Mouse (Mus musculus) MEL (cell line): Measurements from ENCODE around the gene Mnx1. TPM values are rescaled to one million over a fixed set of nuclear protein-coding genes. Genes with fewer than 3 reads are reported as not detected.

ENCODE experiments used
- DNase-seq: peaks from one replicate; pipeline ENCODE4 v3.0.0; 2011; ENCODE audit warnings: low read depth, low spot score
- H3K27ac ChIP-seq: 2 replicates; pipeline ENCODE4 v1.5.1; 2012; ENCODE audit warnings: low read depth, mild to moderate bottlenecking, control low read depth, low read length, moderate library complexity; ENCODE audit not compliant: control insufficient read depth
- H3K27me3 ChIP-seq, 2 experiments: fragments of 150-350 bp in 1 of 2; sonication (generic) in 1 of 2; 2 replicates each; pipeline ENCODE4 v1.6.1; 2012; ENCODE audit warnings: low read length in 2 of 2, mild to moderate bottlenecking in 2 of 2, improper control_type of control experiment in 1 of 2, moderate library complexity in 1 of 2; ENCODE audit not compliant: insufficient read depth in 2 of 2, control insufficient read depth in 1 of 2
- H3K36me3 ChIP-seq, 2 experiments: 2 replicates each; pipeline ENCODE4 v1.6.1; 2012 to 2014; ENCODE audit warnings: low read length in 2 of 2, improper control_type of control experiment in 1 of 2, inconsistent platforms in 1 of 2, mild to moderate bottlenecking in 1 of 2; ENCODE audit not compliant: insufficient read depth in 2 of 2, control insufficient read depth in 1 of 2
- H3K4me1 ChIP-seq, 2 experiments: fragments of 150-350 bp in 1 of 2; sonication (generic) in 1 of 2; 2 replicates each; pipeline ENCODE4 v1.6.1; 2012; ENCODE audit warnings: low read length in 2 of 2, improper control_type of control experiment in 1 of 2, mild to moderate bottlenecking in 1 of 2; ENCODE audit not compliant: insufficient read depth in 2 of 2, control insufficient read depth in 1 of 2
- H3K4me3 ChIP-seq, 2 experiments: fragments of 150-350 bp in 1 of 2; sonication (generic) in 1 of 2; 2 replicates each; pipeline ENCODE4 v1.5.1; 2012; ENCODE audit warnings: low read depth in 2 of 2, low read length in 2 of 2, mild to moderate bottlenecking in 2 of 2, moderate library complexity in 2 of 2, control low read depth in 1 of 2, improper control_type of control experiment in 1 of 2; ENCODE audit not compliant: control insufficient read depth in 1 of 2, insufficient read depth in 1 of 2
- H3K79me2 ChIP-seq: 2 replicates; pipeline ENCODE4 v1.6.1; 2012; ENCODE audit warnings: mild to moderate bottlenecking, low read length, moderate library complexity; ENCODE audit not compliant: control insufficient read depth, poor library complexity, insufficient read depth
- H3K9ac ChIP-seq: 2 replicates; pipeline ENCODE4 v1.6.1; 2012; ENCODE audit warnings: low read depth, mild to moderate bottlenecking, control low read depth, low read length, moderate library complexity; ENCODE audit not compliant: control insufficient read depth, poor library complexity, severe bottlenecking
- H3K9me3 ChIP-seq: fragments of 150-350 bp; sonication (generic); replicated peaks from 2 replicates; pipeline ENCODE4 v1.6.1; 2012; ENCODE audit warnings: mild to moderate bottlenecking, low read length, improper control_type of control experiment, moderate library complexity; ENCODE audit not compliant: insufficient read depth
- CHD1 ChIP-seq: IDR thresholded peaks from 2 replicates; pipeline ENCODE4 v1.6.1; 2012; ENCODE audit warnings: low read depth, mild to moderate bottlenecking, inconsistent platforms, low read length, improper control_type of control experiment
- CTCF ChIP-seq, 3 experiments: IDR thresholded peaks in 2 of 3; conservative IDR thresholded peaks in 1 of 3; 2 replicates each; pipeline ENCODE4 v1.5.1; 2011 to 2012; ENCODE audit warnings: low read length in 3 of 3, low read depth in 2 of 3, mild to moderate bottlenecking in 2 of 3, improper control_type of control experiment in 1 of 3, inconsistent platforms in 1 of 3, mixed read lengths in 1 of 3, moderate library complexity in 1 of 3; ENCODE audit not compliant: control insufficient read depth in 1 of 3, insufficient read depth in 1 of 3, poor library complexity in 1 of 3, severe bottlenecking in 1 of 3
- ELF1 ChIP-seq: IDR thresholded peaks from 2 replicates; pipeline ENCODE4 v1.6.1; 2014; ENCODE audit warnings: low read depth, mild to moderate bottlenecking, inconsistent platforms, low read length, improper control_type of control experiment, moderate library complexity
- EP300 ChIP-seq, 2 experiments: IDR thresholded peaks; 2 replicates each; pipeline ENCODE4 v1.6.1; 2011; ENCODE audit warnings: improper control_type of control experiment in 2 of 2, low read length in 2 of 2, low read depth in 1 of 2, mild to moderate bottlenecking in 1 of 2
- ETS1 ChIP-seq: IDR thresholded peaks from 2 replicates; pipeline ENCODE4 v1.6.1; 2012; ENCODE audit warnings: low read depth, mild to moderate bottlenecking, inconsistent platforms, low read length, improper control_type of control experiment, moderate library complexity
- GABPA ChIP-seq: IDR thresholded peaks from 2 replicates; pipeline ENCODE4 v1.6.1; 2012; ENCODE audit warnings: low read depth, mild to moderate bottlenecking, inconsistent platforms, low read length, improper control_type of control experiment, moderate library complexity
- HCFC1 ChIP-seq: IDR thresholded peaks from 2 replicates; pipeline ENCODE4 v1.6.1; 2012; ENCODE audit warnings: low read depth, mild to moderate bottlenecking, inconsistent platforms, low read length, improper control_type of control experiment, moderate library complexity
- JUND ChIP-seq: IDR thresholded peaks from 2 replicates; pipeline ENCODE4 v1.6.1; 2011; ENCODE audit warnings: low read depth, mild to moderate bottlenecking, improper control_type of control experiment, low read length
- KAT2A ChIP-seq: conservative IDR thresholded peaks from 2 replicates; pipeline ENCODE4 v1.6.1; 2012; ENCODE audit warnings: low read depth, low read length, improper control_type of control experiment, inconsistent platforms
- MAFK ChIP-seq: IDR thresholded peaks from 2 replicates; pipeline ENCODE4 v1.6.1; 2011; ENCODE audit warnings: low read depth, mild to moderate bottlenecking, low read length, improper control_type of control experiment, borderline replicate concordance
- MAX ChIP-seq: IDR thresholded peaks from 2 replicates; pipeline ENCODE4 v1.6.1; 2011; ENCODE audit warnings: low read length, improper control_type of control experiment
- MEF2A ChIP-seq: IDR thresholded peaks from 2 replicates; pipeline ENCODE4 v1.6.1; 2014; ENCODE audit warnings: low read depth, mild to moderate bottlenecking, inconsistent platforms, low read length, improper control_type of control experiment; ENCODE audit not compliant: poor library complexity, insufficient replicate concordance, severe bottlenecking; ENCODE audit errors: extremely low read depth
- MXI1 ChIP-seq: IDR thresholded peaks from 2 replicates; pipeline ENCODE4 v1.6.1; 2011; ENCODE audit warnings: mild to moderate bottlenecking, low read depth, low read length, improper control_type of control experiment
- MYB ChIP-seq: IDR thresholded peaks from 2 replicates; pipeline ENCODE4 v1.6.1; 2011; ENCODE audit warnings: mild to moderate bottlenecking, low read depth, low read length, improper control_type of control experiment
- NELFE ChIP-seq: IDR thresholded peaks from 2 replicates; pipeline ENCODE4 v1.6.1; 2011; ENCODE audit warnings: low read depth, low read length, improper control_type of control experiment
- NRF1 ChIP-seq: IDR thresholded peaks from 2 replicates; pipeline ENCODE4 v1.6.1; 2014; ENCODE audit warnings: low read depth, mild to moderate bottlenecking, inconsistent platforms, low read length, improper control_type of control experiment, moderate library complexity; ENCODE audit not compliant: poor library complexity, insufficient read depth, severe bottlenecking
- POLR2A ChIP-seq, 2 experiments: IDR thresholded peaks; 2 replicates each; pipeline ENCODE4 v1.6.1; 2011 to 2012; ENCODE audit warnings: low read length in 2 of 2, mild to moderate bottlenecking in 2 of 2, control low read depth in 1 of 2, improper control_type of control experiment in 1 of 2, low read depth in 1 of 2, moderate library complexity in 1 of 2; ENCODE audit not compliant: control insufficient read depth in 1 of 2, insufficient read depth in 1 of 2, poor library complexity in 1 of 2
- POLR2AphosphoS2 ChIP-seq: IDR thresholded peaks from 2 replicates; pipeline ENCODE4 v1.6.1; 2011; ENCODE audit warnings: low read length, improper control_type of control experiment
- RAD21 ChIP-seq: IDR thresholded peaks from 2 replicates; pipeline ENCODE4 v1.6.1; 2011; ENCODE audit warnings: mild to moderate bottlenecking, low read depth, low read length, improper control_type of control experiment
- RCOR1 ChIP-seq: IDR thresholded peaks from 2 replicates; pipeline ENCODE4 v1.6.1; 2012; ENCODE audit warnings: low read depth, mild to moderate bottlenecking, inconsistent platforms, low read length, improper control_type of control experiment
- SIN3A ChIP-seq: IDR thresholded peaks from 2 replicates; pipeline ENCODE4 v1.6.1; 2012; ENCODE audit warnings: low read length, improper control_type of control experiment, inconsistent platforms
- TAL1 ChIP-seq: IDR thresholded peaks from 2 replicates; pipeline ENCODE4 v1.6.1; 2012; ENCODE audit warnings: mild to moderate bottlenecking, inconsistent platforms, low read length, moderate library complexity, mixed read lengths
- TBP ChIP-seq: IDR thresholded peaks from 2 replicates; pipeline ENCODE4 v1.8.0; 2011; ENCODE audit warnings: low read depth, low read length, improper control_type of control experiment
- TCF12 ChIP-seq: IDR thresholded peaks from 2 replicates; pipeline ENCODE4 v1.6.1; 2014; ENCODE audit warnings: low read depth, mild to moderate bottlenecking, inconsistent platforms, low read length, improper control_type of control experiment, moderate library complexity
- UBTF ChIP-seq: IDR thresholded peaks from 2 replicates; pipeline ENCODE4 v1.6.1; 2012; ENCODE audit warnings: low read depth, mild to moderate bottlenecking, inconsistent platforms, low read length, improper control_type of control experiment, moderate library complexity, borderline replicate concordance; ENCODE audit not compliant: insufficient read depth
- USF2 ChIP-seq, 2 experiments: IDR thresholded peaks; 2 replicates each; pipeline ENCODE4 v1.6.1; 2011 to 2012; ENCODE audit warnings: improper control_type of control experiment in 2 of 2, low read length in 2 of 2, borderline replicate concordance in 1 of 2, inconsistent platforms in 1 of 2, low read depth in 1 of 2, mild to moderate bottlenecking in 1 of 2; ENCODE audit not compliant: insufficient read depth in 1 of 2
- ZC3H11A ChIP-seq: IDR thresholded peaks from 2 replicates; pipeline ENCODE4 v1.6.1; 2012; ENCODE audit warnings: low read depth, mild to moderate bottlenecking, inconsistent platforms, low read length, improper control_type of control experiment
- ZKSCAN1 ChIP-seq: IDR thresholded peaks from 2 replicates; pipeline ENCODE4 v1.6.1; 2012; ENCODE audit warnings: low read depth, mild to moderate bottlenecking, inconsistent platforms, low read length, improper control_type of control experiment, moderate library complexity
- ZMIZ1 ChIP-seq: IDR thresholded peaks from 2 replicates; pipeline ENCODE4 v1.6.1; 2012; ENCODE audit warnings: low read depth, mild to moderate bottlenecking, inconsistent platforms, low read length, improper control_type of control experiment, moderate library complexity
- ZNF384 ChIP-seq: IDR thresholded peaks from 2 replicates; pipeline ENCODE4 v1.6.1; 2012; ENCODE audit warnings: low read depth, mild to moderate bottlenecking, inconsistent platforms, low read length, improper control_type of control experiment
- polyA plus RNA-seq, 2 experiments: library from polyadenylated mRNA; stranded (reverse) in 1 of 2; unstranded in 1 of 2; fragments of >175 nt in 1 of 2; fragments of >200 nt in 1 of 2; gene quantifications; 2 replicates each; pipeline versions ENCODE4 v1.2.1 to v1.2.4; 2012; ENCODE audit warnings: low replicate concordance in 2 of 2, low read depth in 1 of 2; ENCODE audit not compliant: insufficient read length in 2 of 2, insufficient read depth in 1 of 2, missing spikeins in 1 of 2
- total RNA-seq: library from RNA; depleted of rRNA; stranded (reverse); fragments of 300-350 nt; gene quantifications from 2 replicates; pipeline ENCODE4 v1.2.3, GENCODE M21; 2012

Mnx1 gene
- total and polyA plus RNA-seq, 3 experiments = not detected

GRCm38 (mm10) chr5:29470851-29471394 is 7.3 kb downstream of the Mnx1 start:
- H3K36me3 ChIP-seq = peaks cover 0 to 2% of the 10 kb centered on the region in 2 experiments; a peak in 1 of 4 replicates
- H3K9ac ChIP-seq = no peak overlapping the region
- no peak overlapping the region for H3K4me3 ChIP-seq
- no peak for DNase-seq
- H3K27me3 ChIP-seq = peaks cover 0 to 3% of the 10 kb centered on the region in 2 experiments; a peak in 3 of 4 replicates
- no peaks in the 10 kb centered on the region for H3K9me3 ChIP-seq
- TF ChIP-seq MYB = no peak
- TF ChIP-seq ZMIZ1 = no peak
- no peak for TF ChIP-seq GABPA
- TF ChIP-seq ZKSCAN1 = no peak
- no peak for TF ChIP-seq ELF1
- TF ChIP-seq CHD1 = no peak
- TF ChIP-seq RAD21 = no peak
- TF ChIP-seq HCFC1 = no peak
- no peak for TF ChIP-seq EP300 (IDR thresholded peaks at IDR 0.05; ENCODE audit: low read depth in 1 of 2, low read length in 2 of 2)
- TF ChIP-seq MAX = no peak
- TF ChIP-seq MXI1 = no peak
- TF ChIP-seq NELFE = no peak
- no peak for TF ChIP-seq ZNF384
- no peak for TF ChIP-seq UBTF
- no peak for TF ChIP-seq TCF12
- TF ChIP-seq JUND = no peak
- no peak for TF ChIP-seq POLR2A (IDR thresholded peaks at IDR 0.05; ENCODE audit: control insufficient read depth in 1 of 2, insufficient read depth in 1 of 2, low read depth in 1 of 2, low read length in 2 of 2, poor library complexity in 1 of 2)
- no peak for TF ChIP-seq TBP
- no peak for TF ChIP-seq USF2 (IDR thresholded peaks at IDR 0.05; ENCODE audit: borderline replicate concordance in 1 of 2, insufficient read depth in 1 of 2, low read depth in 1 of 2, low read length in 2 of 2)
- TF ChIP-seq ETS1 = no peak
- TF ChIP-seq, all 39 proteins: peak for 0
- Histone ChIP-seq H3K79me2 (no peaks in the 10 kb centered on the region; the same call in 1 of the 2 replicates), H3K27ac (no peak overlapping the region), H3K4me1 (peaks cover 4 to 8% of the 10 kb centered on the region in 2 experiments)

GRCm38 (mm10) chr5:29470271-29470670 is 8.0 kb downstream of the Mnx1 start:
- H3K27ac ChIP-seq = no peak overlapping the region
- no peaks in the 10 kb centered on the region for H3K9me3 ChIP-seq
- no peak for DNase-seq
- H3K36me3 ChIP-seq = peaks cover 0 to 2% of the 10 kb centered on the region in 2 experiments; a peak in 1 of 4 replicates
- peaks cover 0 to 3% of the 10 kb centered on the region in 2 experiments; a peak in 3 of 4 replicates for H3K27me3 ChIP-seq
- no peaks in the 10 kb centered on the region; the same call in 1 of the 2 replicates for H3K79me2 ChIP-seq
- no peak for TF ChIP-seq CTCF (IDR thresholded peaks at IDR 0.05 in 2 of 3, conservative IDR thresholded peaks at IDR 0.05 in 1 of 3; ENCODE audit: control insufficient read depth in 1 of 3, insufficient read depth in 1 of 3, low read depth in 2 of 3, low read length in 3 of 3, poor library complexity in 1 of 3, severe bottlenecking in 1 of 3)
- no peak for TF ChIP-seq HCFC1
- TF ChIP-seq TAL1 = no peak
- no peak for TF ChIP-seq TBP
- TF ChIP-seq ZNF384 = no peak
- no peak for TF ChIP-seq GABPA
- TF ChIP-seq RAD21 = no peak
- TF ChIP-seq MEF2A = no peak
- TF ChIP-seq RCOR1 = no peak
- TF ChIP-seq ZC3H11A = no peak
- TF ChIP-seq EP300 (IDR thresholded peaks at IDR 0.05; ENCODE audit: low read depth in 1 of 2, low read length in 2 of 2) = no peak
- TF ChIP-seq POLR2AphosphoS2 = no peak
- TF ChIP-seq MYB = no peak
- TF ChIP-seq KAT2A = no peak
- no peak for TF ChIP-seq SIN3A
- TF ChIP-seq POLR2A (IDR thresholded peaks at IDR 0.05; ENCODE audit: control insufficient read depth in 1 of 2, insufficient read depth in 1 of 2, low read depth in 1 of 2, low read length in 2 of 2, poor library complexity in 1 of 2) = no peak
- TF ChIP-seq CHD1 = no peak
- TF ChIP-seq NRF1 = no peak
- no peak for TF ChIP-seq MAFK
- H3K4me3 ChIP-seq = no peak overlapping the region
- no peak overlapping the region for H3K9ac ChIP-seq
- H3K4me1 ChIP-seq = peaks cover 4 to 8% of the 10 kb centered on the region in 2 experiments
